Mouse (Mus musculus) G1E (cell line): ENCODE results near the gene Ripor2.

Source experiments
- CTCF ChIP-seq: IDR thresholded peaks from 2 replicates; pipeline ENCODE4 v1.5.1; 2012; ENCODE audit warnings: low read depth, low read length, inconsistent platforms, mixed read lengths
- GATA1 ChIP-seq: IDR thresholded peaks from 2 replicates; pipeline ENCODE4 v1.6.1; 2012; ENCODE audit warnings: borderline replicate concordance, low read length, inconsistent platforms, mixed read lengths
- POLR2AphosphoS5 ChIP-seq: IDR thresholded peaks from 2 replicates; pipeline ENCODE4 v1.6.1; 2012; ENCODE audit warnings: low read depth, low read length, inconsistent platforms; ENCODE audit not compliant: insufficient replicate concordance
- TAL1 ChIP-seq: conservative IDR thresholded peaks from 2 replicates; pipeline ENCODE4 v1.6.1; 2012; ENCODE audit warnings: low read depth, low read length, inconsistent platforms, mixed read lengths

- TF ChIP-seq CTCF (no peak), GATA1 (no peak), POLR2AphosphoS5 (no peak), TAL1 (no peak)
Measured at GRCm38 (mm10) chr13:24548911-24549310, 33.1 kb upstream of the Ripor2 start.
